Mouse (Mus musculus) CD4-positive helper T cell, adult 2 months (primary cell): ENCODE results near the gene Ercc2.

Experiments used
- DNase-seq: peaks from one replicate; pipeline ENCODE4 v3.0.0-alpha.2; 2012; ENCODE audit warnings: low read depth, missing footprints, low spot score

Gene Ercc2

GRCm38 (mm10) chr7:19405417-19405816 lies 23.6 kb downstream of the Ercc2 start:
- peak; percentile 83 for DNase-seq

GRCm38 (mm10) chr7:19409753-19410152 lies 27.9 kb downstream of the Ercc2 start:
- no peak for DNase-seq

GRCm38 (mm10) chr7:19410766-19411344 lies 29.0 kb downstream of the Ercc2 start:
- no peak for DNase-seq

GRCm38 (mm10) chr7:19411783-19412182 lies 30.0 kb downstream of the Ercc2 start:
- DNase-seq, result no peak

- no peak for DNase-seq
Observed at GRCm38 (mm10) chr7:19413525-19413924, 31.7 kb downstream of the Ercc2 start.

GRCm38 (mm10) chr7:19416590-19416989 lies 34.8 kb downstream of the Ercc2 start:
- no peak for DNase-seq

GRCm38 (mm10) chr7:19420121-19420520 lies 38.3 kb downstream of the Ercc2 start:
- DNase-seq, result peak; percentile 62

- DNase-seq, result peak; percentile 92
Observed at GRCm38 (mm10) chr7:19420821-19421636, 39.2 kb downstream of the Ercc2 start.

GRCm38 (mm10) chr7:19423083-19423482 lies 41.3 kb downstream of the Ercc2 start:
- DNase-seq, result no peak

GRCm38 (mm10) chr7:19424051-19424450 lies 42.2 kb downstream of the Ercc2 start:
- DNase-seq, result no peak

- no peak for DNase-seq
Observed at GRCm38 (mm10) chr7:19426349-19426748, 44.5 kb downstream of the Ercc2 start.

GRCm38 (mm10) chr7:19426888-19427287 lies 45.1 kb downstream of the Ercc2 start:
- no peak for DNase-seq

- no peak for DNase-seq
Observed at GRCm38 (mm10) chr7:19427999-19428650, 46.3 kb downstream of the Ercc2 start.

GRCm38 (mm10) chr7:19429726-19430125 lies 47.9 kb downstream of the Ercc2 start:
- no peak for DNase-seq

- DNase-seq, result no peak
Observed at GRCm38 (mm10) chr7:19430402-19430801, 48.6 kb downstream of the Ercc2 start.

GRCm38 (mm10) chr7:19432475-19432874 lies 50.7 kb downstream of the Ercc2 start:
- no peak for DNase-seq

- no peak for DNase-seq
Observed at GRCm38 (mm10) chr7:19436276-19436675, 54.5 kb downstream of the Ercc2 start.

GRCm38 (mm10) chr7:19437048-19437447 lies 55.2 kb downstream of the Ercc2 start:
- DNase-seq, result no peak

GRCm38 (mm10) chr7:19441448-19442091 lies 59.8 kb downstream of the Ercc2 start:
- DNase-seq, result no peak

- DNase-seq, result peak; percentile 67
Observed at GRCm38 (mm10) chr7:19443344-19443743, 61.5 kb downstream of the Ercc2 start.

- DNase-seq, result no peak
Observed at GRCm38 (mm10) chr7:19444801-19445200, 63.0 kb downstream of the Ercc2 start.
